Mouse (Mus musculus) c-Kit-positive CD71-positive TER-119-positive erythroid progenitor cells, embryonic 14.5 days (primary cell): ENCODE results near the gene Med21.

Experiments
- DNase-seq: peaks from one replicate; pipeline ENCODE4 v3.0.0-alpha.2; 2013; ENCODE audit warnings: low spot score

Med21 gene

DNA sequence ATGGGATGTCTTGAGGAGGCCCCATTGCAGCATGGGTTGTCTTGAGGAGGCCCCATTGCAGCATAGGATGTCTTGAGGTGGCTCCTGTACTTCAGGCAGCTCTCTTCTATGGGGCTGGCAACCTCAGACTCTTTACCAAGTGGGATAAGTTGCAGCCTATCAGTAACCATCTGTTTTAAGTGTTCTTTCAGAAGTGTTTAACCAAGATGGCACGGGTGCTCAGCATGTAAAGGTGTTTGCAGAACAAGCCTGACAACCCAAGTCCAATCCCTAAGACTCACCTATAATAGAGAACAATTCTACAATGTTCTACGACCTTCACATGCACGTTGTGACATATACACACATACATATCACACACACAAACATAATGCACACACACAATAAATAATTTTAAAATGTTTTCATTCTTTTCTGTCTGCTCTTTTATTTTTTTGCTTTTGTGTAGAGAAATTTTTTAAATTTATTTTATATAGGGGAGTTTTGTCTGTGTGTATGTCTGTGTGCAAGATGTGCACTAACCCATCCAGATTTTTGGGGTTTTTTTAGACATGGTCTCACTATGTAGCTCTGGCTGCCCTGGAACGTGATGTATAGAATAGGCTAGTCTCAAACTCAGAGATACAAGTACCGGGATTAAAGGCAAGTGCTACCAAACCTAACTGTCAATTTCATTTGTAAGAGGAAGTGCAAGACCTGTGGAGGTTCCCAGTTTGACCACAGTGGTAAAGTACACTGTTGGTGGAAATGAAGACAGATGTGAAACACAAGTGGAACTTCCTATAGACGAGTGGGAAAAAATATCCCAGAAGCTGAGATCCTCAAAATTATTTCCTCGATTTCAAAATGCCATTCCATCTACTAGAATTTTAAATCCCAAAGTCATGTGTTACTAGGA is 2.0 kb upstream of the Med21 start:
- no peak for DNase-seq

DNA sequence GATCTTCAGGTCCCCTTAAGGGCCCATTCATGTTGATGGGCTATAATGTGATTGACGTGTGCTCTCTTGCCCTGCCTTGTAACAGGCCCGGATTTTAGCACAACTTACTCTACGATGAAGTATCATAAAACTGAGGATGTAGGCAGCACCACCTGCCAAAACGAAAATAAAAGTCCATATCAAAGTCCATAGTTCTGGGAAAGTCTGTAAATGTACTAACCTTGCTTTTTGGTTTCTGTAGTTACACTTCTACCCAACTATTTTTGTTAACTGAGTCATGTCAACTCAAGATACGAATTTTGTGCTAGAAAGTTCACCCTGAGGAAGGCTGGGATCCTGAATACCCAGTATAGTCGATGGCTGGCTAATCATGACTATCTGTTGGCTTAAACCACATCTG is 1.4 kb upstream of the Med21 start:
- no peak for DNase-seq

DNA sequence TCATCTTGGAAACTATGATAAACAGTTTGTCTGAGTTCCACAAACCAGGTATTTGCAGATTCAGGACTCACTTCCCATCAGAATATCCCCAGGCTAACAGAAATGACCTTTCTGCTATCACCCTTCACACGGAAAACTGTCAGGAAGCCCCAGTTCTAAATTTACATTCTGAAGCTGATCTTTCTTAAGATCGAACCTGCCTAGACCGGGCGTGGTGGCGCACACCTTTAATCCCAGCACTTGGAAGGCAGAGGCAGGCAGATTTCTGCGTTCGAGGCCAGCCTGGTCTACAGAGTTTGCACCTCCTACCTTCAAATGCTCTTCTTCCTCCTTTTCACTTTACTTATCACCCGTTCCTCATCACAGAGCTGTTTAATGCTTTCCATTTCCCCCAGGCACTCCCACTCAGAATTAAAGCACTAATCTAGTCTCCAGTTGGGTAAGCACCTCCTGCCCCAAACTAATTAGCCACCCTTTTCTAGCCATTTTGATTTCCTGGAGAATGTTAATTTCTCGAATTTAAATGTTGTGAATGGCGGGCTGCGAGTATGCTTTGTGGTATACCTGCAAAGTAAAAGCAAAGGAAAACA is 631 bp upstream of the Med21 start:
- no peak for DNase-seq

DNA sequence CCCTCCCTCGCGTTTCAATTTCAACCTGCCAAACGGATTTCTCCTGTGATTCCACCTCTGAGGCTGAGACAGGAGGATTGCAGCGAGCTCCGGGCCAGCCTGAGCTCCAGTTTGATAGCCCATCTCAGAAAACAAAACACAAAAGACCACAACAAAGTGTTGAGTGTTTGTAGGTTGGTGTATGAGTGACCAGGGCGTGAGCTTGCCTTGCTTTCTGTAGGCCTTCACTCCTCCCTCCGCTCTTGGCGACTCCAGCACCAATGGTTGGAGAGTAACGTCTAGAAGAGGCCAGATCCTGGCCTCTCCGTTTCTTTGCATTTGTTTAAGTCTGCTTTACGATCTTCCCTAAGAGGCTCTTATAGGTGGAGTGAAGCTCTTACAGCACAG is 830 bp downstream of the Med21 start:
- no peak for DNase-seq

DNA sequence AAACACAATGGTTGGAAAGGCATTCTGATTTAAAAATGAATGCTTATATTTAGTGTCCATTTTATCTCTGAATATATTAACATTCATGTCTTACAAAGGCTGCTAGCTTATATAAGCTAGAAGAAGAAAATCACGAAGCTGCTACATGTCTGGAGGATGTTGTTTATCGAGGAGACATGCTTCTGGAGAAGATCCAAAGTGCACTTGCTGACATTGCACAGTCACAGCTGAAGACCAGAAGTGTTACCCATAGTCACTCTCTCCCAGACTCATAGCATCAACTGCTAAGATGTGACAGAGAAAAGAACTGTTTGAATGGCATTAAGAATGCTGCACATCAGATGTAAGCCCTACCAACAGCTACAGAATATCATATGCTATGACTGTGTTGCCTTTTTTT is 7.7 kb downstream of the Med21 start:
- DNase-seq: no peak

DNA sequence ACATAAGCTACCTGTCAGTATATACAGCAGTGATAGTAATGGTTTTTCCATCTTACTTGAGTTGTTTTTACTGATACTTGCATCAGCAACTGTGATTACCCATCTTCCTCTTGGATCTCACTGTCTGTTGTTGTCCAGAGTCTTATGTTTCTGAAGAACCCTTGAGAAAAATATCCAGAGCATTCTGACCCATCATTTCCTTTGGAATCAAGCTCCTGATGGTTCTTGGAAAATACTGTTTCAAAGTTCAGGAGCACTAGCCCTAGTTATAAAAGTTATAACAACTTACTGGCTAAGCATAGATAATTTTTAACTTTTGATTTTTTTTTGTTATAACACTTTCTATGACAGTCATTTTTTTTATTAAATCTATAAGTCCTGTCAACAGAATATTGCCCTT is 9.1 kb downstream of the Med21 start:
- DNase-seq: no peak

DNA sequence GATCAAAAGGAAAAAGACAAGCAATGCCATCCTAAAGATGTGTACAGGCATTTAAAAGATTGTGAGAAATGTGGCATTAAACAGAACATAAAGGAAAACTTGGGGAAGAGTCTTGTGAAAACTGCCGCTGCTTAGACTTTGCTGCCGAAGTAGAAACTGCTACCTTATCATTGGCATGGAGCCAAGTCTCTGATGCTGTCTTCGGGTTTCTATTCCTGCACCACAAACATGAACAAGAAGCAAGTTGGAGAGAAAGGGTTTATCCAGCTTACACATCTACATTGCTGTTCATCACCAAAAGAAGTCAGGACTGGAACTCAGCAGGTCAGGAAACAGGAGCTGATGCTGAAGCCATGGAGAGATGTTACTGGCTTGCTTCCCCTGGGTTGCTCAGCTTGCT is 10.8 kb downstream of the Med21 start:
- DNase-seq: no peak

DNA sequence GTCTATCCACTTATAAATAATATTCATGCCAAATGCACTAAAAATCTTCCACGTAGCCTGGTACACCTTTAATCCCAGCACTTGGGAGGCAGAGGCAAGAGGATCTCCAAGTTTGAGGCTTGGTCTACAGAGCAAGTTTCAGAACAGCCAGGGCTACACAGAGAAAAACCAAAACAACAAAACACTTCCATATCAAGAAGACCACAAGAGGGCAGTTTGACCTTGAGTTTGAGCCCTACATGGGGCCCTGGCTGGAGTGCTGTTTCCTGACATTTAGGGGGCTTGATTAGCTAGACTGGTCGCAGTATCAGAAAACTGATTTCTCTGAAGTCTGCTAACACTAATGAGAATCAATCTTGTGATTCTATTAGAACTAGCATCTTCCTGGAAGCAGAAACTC is 18.2 kb downstream of the Med21 start:
- no peak for DNase-seq

DNA sequence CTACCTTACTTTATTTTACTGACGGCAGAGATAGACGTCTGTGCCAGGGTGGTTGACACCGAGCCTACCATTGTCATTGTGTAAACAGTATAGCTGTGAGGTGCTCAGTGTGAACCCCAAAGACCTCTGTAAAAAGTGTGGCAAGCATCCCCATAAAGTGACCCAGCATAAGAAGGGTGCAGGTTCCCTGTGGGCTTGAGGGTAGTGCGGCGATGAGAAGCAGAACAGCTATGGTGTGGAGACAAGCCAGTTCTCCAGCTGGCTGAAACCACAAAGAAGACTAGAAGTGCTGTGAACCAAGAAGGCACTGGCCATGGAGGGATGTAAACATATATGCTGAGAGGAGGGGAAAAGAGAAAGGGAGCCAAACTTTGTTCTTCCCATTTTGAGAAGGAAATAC is 19.3 kb downstream of the Med21 start:
- no peak for DNase-seq

DNA sequence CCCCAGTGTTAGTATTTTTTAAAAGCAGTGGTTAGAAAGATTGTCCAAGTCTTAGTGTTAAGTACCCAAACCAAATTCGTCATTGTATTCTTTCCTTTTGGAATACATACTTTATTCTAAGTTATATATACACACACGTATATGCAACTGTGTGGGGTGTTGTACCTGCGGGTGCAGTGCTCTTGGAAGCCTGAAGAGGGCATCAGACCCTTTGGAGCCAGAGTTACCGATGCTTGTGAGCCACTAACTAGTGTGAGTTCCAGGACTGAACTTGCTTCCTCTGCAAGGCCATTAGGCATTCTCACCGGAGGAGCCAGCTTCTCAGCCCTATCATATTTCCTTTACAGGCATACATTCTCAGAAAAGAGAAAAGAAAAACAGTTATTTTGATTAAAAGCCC is 20.3 kb downstream of the Med21 start:
- no peak for DNase-seq

DNA sequence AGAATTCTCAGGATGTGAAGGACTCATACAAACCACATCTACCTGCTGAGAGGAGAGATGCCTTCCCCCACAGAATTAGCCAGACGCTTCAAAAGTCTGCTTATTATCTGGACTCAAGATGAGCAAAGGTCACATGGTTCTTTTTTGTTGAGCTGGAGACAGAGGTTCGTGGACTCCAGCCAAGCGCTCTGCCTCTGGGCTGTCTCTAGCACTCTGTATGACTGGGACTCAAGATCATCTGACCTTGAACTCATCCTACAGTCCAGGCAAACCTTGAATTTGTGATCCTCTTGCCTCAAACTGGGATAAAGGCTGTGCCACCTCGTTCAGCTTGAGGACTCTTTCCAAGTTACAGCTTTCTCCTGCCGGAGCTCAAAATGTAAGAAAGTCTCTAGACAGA is 21.8 kb downstream of the Med21 start:
- DNase-seq: no peak

DNA sequence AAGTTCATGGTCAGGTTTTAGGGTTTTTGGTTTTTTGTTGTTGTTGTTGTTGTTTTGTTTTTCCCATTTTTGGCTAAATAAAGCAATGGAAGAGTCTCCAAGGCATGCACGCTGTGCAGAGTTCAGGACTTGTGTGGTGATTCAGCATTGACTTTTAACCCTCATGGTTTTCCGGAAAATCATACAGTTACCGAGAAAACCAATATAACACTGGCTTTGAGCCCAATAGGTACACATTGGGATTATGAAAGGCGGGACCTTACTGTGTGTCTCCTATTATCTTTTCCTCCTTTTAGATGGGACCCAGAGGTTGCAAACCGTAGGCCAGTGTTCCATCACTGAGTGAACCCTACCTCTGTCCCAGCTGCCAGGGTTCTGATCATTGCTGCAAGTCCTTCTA is 22.6 kb downstream of the Med21 start:
- no peak for DNase-seq

DNA sequence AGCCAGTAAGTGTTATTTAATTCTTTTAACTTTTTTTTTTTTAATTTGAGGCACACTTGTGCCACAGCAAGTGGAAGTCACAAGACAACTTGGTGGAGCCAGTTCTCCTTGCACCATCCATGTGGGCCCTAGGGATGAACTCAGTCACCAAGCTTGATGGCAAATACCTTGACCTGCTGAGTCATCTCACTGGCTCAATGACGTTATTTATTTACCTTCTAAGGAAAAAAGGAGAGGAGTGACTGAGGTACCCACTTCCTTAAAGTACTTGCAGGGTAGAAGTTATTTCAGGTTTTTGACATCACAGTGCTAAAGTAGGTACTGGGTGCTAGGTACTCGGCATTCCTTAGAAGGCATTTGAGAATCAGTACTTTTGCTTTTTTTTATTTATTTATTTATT is 23.1 kb downstream of the Med21 start:
- DNase-seq: no peak

DNA sequence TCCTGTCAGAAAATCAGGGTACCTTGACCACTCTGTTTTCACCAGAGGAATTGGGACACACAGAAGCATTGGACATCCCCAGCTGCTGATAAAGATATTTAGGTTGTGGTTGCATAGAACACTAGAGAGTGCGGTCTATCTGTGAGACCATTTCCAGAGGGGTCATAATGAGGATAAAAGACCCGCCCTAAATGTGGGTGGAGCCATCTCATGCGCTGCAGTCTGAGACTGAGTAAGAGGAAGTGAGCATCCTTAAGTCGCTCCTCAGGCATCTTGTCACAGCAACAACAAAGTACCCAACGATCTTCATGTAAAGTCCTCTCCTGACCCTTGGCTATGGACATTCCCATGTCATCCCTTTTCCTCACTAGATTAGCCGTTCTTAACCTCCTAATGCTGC is 24.5 kb downstream of the Med21 start:
- no peak for DNase-seq

DNA sequence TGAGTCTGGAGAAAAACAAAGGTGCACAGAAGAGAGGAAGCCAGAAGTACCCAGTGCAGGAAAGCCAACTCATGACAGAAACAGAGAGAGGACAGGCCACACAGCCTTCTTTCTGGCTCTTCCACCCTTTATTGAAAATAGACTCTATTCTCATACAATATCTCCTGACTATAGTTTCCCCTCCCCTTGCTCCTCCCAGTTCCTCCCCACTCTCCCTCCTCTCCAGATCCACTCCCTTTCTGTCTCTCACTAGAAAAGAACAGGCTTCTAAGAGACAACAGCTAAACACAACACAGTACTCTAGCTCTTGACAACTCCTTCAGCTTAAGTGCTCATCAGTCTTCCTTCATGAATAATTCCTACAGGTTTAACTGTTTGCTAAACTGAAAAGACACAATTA is 26.3 kb downstream of the Med21 start:
- DNase-seq: no peak

DNA sequence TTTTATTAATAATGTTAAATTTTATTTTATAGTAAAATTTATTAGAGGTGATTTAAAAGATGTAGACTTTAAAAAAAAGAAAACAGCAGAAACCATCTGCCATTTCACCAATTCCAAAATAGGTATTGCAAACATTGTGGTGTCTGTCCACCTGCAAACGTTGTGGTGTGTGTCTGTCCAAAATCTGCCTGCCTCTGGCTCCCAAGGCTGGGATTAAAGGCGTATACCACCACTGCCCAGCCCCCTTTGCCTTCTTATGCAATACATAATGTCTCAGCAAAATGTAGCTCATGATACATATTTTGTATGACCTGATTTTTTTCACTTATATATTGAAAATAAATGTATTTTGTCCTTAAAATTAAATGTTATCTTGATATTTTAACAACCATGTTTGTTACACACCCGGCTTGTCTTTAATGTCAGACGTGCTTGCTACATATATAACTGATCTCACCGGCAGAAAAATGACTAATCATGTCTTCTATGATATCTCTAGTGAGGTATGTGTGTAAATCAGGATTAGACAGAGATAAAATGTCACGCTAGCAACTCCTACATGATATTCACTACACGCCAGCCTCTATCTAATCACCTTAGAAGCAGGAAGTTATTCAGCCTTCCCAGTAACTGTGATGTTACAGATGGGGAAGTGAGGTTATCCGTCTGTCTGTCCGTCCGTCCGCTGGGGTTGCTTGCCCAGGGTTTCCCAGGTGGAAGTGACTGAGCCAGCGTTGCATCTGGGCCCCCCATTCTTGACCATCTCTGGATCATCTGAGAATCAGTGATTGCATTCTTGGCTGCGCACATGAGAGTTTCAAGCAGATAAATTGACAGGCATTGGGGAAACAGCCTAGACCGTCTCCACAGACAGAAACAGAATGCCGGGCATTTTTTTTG is 28.9 kb downstream of the Med21 start:
- DNase-seq: no peak

DNA sequence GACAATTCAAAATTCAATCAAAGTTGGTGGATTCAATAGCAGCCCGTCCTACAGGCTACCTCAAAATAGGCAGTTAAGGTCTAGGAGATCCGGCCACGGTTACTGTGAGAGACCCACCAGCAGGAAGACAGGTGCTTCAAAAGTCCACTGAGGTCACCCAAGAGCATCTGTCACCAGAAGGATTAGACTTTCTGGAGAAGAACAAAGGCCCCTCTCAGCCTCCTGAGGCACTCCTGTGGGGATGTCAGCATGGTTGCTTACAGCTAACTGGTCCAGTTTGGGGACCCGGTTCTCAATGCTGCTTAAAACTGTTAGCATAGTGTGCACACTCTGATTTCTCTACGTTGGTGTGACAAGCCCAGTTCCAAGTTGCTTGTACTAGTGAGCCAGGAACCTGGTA is 29.8 kb downstream of the Med21 start:
- DNase-seq: no peak

DNA sequence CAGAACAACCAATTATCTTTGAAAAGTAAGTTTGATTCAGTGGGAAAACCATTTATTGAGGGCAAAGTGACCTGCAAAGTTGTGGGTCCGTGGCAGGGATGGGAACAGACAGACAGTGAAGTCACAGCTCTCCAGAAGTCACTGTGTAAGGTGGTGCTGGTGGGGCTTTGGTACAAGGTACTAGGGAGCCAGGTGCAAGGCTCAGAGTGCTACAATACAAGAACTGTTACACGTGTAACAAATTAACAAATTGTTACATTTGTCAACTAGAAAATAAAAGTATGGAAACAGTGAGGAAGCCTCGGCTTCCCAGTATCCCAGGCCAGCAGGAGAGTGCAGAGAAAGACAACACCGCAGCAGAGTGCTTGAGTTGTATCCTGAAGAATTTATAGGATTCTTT is 31.3 kb downstream of the Med21 start:
- DNase-seq: no peak

DNA sequence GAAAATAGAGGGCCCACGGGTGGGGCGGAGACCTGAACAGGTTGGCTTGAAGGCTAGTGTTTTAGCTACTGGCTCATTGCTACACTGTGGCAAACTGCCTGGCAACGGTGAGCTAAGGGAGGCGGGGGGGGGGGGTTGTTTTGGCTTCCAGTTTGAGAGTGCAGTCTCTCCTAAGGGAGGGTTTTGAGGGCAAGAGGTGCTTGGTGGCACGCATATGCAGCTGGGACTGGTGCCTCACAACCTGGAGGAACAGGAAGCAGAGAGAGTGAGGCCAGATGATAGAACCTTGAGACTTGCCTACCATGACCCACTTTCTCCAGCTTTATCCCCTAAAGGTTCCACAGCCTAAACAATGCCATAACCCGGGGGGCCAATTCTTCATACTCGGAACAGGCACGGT is 32.1 kb downstream of the Med21 start:
- DNase-seq: no peak

DNA sequence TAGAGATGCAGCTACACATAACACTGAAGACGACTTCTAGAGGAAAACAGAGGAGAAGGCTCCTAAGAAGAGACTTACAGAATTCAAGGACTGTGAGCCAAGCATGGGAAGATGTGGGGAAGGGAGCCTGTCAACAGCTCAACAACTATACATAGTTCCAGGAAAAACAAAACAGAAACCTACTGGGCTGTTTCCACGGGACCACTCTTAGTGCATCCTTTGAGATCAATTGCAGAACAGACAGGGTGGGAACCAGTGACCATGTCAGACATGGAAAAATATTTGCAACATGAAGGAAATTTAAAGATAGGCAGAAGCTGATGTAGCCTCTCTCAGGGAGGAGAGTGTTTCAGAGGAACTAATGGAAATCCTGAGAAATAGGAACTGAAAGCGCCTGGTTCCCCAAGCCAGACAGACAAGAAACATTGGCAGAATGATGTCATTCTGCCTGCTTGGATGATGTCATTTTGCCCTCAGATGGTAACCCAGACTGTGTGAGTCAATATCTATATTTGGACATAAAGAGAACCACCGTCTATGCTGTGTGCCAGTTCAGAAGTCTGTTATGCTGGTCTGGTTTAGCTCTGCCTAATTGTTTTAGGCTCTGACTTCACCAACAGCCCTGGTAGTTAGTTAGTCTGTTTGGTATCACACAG is 32.7 kb downstream of the Med21 start:
- DNase-seq: no peak

DNA sequence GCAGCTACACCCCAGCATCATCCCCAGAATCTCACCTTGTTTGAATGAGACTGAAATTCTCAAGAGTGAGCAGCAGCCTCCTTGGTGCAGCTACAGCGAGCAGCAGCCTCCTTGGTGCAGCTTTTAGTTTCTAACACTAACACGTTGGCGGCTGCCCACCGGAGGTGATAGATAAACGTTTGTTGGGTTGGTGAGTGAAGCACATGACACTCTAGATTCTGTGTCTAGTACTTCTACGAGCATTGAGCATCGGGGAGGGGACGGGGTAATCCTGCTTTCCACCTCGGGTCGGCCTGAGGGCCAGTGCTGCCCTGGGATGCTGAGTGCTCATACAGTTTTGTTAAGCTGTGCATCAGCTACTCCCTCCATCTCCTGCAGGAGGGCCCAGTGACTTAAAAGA is 34.6 kb downstream of the Med21 start:
- DNase-seq: no peak
